Mouse (Mus musculus) right cerebral cortex, postnatal 10 days (tissue): ENCODE measurements around the gene Prkra.
A peak's percentile ranks its signal among the peaks of the same experiment; 100 is the strongest.

Experiments used
- DNase-seq, 2 experiments: peaks; one replicate each; pipeline ENCODE4 v3.0.0; 2021; ENCODE audit warnings: low spot score in 2 of 2

Prkra gene

DNA sequence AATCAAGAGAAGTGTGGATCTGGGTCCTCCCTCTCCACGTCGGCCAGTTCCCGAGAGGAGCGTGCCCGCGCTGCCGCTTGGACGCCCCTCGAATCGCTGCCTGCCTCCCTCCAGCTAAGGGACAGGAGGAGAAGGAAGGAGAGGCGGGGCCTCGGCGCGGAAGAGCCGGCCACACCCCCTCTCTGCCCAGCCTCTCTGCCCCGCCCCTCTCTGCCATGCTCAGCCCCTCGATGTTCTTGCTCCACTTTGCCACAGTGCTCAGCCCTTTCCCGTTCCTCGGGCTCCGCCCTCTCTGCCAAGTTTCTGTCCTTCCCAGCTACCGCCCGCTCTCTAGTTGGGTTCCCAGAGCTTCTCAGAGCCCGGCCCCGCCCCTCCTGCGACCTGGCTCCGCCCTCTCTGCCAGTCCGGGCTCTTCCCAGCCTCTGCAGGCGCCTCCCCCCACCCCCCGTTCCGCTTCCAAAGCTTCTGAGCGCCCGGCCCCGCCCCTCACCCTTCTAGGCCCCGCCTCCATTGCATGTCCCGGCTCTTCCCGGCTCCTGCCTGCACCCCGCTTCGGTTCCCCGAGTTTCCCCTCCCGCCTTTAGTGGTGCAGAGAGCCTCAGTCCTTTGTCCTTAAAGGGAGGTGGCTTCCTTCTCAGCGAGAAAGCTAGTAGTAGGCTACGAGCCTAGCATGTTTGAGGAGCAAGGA is at the start of gene Prkra, which contains the start of gene Pjvk:
TSS of gene Prkra (minus strand) at position 133 of the 688 bp plus-strand sequence.
TSS of gene Pjvk (plus strand) at position 594 of the 688 bp plus-strand sequence.
- peak; percentile 97 to 98 for DNase-seq

DNA sequence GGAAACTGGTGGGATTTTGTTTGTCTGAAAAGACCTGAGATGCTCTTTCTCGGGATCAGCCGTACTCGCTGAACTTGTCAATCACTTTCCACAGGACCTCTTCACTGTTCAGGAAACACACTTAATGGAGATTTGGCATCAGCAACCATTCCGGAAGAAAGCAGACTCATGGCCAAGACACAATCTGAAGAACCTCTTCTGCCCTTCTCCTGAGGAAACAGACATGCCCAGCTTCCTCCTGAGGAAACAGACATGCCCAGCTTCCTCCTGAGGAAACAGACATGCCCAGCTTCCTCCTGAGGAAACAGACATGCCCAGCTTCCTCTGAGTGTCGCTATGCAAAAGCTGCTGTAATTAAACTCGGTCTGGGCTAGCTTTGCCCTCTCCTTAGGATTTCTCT is 47.5 kb upstream of the Prkra start:
- no peak for DNase-seq

DNA sequence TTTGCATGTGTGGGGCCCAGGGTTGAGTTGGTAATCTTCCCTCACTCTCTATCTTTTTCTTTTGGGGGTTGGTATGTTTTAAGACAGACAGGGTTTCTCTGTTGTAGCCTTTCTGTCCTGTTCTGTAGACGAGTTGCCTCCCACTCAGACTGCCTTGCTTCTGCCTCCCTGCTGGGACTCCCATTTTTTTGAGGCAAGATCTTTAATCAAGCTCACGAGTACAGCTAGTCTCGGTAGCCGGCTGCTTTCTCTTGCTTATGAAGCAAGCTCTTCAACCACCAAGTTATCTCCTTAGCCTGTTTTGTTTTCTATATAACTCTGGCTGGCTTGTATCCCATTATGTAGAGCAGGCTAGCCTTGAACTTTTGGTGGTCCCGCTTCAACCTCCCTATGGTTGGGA is 46.0 kb upstream of the Prkra start:
- DNase-seq, result no peak

DNA sequence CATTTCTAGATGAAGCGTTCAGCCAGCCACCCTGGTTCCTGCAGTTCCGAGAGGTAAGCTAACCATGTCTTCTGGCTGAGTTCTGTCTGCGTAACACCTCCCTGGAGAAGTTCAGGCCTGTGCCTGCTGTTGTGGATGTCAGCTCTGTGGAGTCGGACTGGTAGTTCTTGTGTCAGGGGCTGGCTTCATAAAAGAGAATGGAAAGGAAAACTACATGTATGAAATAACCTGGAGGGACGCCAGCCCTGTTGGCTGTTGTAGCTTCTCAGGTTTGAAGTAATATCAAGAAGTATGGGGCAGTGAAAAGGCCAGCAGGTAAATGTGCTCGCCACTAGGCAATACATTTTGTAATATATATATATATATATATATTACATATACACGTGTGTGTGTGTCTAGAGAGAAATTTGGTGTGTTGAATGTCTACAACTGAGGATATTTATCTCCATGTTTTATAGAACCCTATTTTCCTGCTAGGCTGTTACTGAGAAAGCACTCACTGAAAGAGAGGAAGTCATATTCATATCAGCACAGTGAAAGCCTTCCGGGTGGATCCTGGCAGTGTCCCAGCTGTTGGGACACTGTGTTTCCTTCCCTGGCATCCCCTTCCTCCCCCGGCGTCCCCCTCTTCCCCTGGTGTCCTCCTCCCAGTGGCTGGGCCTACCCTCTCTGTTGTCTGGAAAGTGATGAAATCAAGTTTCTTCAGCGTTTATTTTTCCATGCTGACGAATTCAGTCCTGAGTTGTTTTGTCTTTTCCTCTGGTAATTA is 42.8 kb upstream of the Prkra start:
- DNase-seq, result no peak

DNA sequence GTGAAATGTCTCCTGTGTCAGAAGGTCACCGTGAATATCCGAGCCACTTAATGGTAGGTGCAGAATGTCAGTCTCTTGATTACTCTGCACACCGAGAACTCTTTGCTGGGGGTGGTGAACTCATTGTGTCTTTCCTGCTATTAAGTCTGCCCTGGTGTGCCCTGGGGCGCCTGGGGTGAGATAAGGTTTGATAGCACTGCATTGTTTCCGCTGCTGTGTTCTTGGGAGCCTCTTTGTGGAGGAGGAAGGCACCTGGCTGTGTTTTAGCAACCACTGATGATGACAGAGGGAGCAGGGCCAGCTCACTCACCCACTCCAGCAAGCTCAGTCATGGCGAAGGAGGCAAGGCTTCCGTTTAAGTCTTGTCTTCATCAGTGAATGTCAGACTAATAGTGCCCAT is 40.3 kb upstream of the Prkra start:
- no peak for DNase-seq

DNA sequence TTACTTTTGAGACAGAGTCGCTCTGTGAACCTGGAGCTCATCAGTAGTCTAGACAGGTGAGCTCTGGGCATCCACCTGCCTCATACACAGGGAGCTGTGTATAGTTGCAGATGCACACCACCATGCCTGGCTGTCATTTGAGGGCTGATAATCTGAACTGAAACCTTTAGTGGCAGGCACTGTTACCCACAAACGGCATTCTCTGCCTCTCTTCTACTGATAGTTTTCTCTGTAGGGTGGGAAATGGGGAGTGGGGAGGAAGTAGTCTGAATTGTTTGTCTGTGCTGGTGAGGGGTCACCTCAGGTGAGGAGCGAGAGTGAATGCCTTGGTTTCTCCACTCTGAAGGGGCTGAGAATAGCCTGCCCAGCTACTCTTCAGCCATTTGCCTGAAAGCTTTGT is 39.8 kb upstream of the Prkra start:
- no peak for DNase-seq

DNA sequence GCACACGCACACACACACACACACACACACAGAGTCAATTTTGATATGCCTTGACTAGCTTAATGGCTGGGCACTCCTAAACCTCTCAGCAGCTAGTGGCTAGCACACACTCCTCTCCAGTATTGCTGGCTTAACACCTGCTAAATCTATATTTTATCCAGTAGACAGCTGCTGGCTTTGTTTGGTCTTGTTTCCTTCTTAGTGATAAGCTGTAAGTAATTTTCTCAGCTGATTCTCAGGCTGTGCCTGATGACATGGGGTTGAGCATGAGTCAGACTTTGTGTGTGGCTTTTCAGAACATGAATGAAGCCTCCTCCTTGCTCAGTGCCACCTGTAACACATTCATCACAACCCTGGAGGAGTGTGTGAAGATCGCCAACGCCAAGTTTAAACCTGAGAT is 39.2 kb upstream of the Prkra start:
- no peak for DNase-seq

DNA sequence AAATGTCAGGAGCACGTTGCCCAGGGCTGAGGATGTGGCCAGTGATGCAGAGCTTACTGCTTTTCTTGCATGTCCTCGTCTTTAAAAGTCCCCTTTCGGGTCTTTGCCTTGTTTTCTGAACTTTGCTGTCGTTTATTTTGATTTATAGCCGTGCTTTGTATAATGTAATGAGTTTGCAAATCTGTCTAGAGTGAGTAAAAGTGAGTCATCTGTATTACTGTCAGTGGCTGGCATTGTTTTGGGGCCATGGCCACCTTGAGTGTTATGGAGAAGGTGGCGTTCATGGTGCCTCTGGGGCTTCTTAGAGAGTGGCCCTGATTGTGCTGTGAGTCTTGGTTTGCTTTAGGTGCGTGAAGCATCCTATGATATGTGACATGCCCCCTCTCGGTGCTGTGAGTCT is 34.5 kb upstream of the Prkra start:
- DNase-seq, result no peak

DNA sequence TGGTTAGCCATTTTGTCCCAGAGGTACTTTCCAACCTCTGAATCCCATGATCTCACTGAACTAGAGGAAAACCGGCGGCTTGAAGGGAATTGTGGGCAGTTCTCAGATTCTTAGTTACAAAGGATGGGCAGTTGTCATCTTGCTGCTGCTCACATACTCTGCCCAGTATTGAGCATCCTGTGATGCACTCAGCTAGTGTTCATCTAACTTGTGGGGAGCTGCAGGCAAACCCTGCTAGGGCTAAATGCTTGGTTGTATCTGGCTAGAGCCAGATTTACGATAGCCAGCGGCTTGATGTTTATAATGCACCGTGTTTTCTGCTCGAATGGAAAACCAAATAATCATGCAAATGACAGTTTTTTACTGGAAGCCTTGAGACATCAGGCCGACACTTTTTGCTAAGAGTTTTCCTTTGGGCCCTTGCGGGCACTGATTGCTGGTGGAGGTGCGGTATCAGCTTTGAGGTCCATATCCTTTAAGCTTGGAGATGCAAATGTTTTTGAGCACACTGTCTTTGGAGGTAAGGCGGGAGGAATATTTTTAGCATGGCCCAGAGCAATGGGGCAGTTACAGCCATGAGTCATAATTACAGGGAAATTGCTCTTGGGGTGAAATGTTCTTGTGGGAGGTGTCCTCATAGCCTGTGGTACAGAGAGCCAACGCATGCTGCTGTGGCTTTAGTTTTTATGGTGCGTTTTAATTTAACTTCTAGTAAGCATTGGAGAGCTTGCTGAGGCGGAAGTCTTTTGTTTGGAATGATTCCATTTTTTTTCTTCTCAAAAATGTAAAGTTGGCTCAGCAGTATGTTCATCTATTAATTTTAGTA is 28.8 kb upstream of the Prkra start:
- no peak for DNase-seq

DNA sequence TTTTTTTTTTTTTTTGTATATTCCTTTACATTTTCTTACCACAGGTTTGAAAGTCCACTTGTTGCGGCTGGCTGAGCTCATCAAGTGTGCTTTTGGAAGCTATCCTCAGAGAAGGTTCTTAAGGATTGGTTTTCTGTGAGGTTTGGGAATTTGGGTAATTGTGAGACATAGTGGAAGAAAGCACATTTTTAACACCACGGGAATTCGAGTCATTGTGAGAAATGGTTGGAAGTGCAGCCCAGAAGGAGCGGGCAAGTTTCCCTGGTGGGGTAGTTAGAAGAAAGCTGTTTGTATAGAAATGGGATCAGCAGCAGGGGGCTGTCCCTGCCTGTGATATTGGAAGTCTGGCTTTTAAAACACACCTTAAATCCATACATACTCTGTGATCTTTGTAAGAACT is 28.1 kb upstream of the Prkra start:
- DNase-seq, result no peak

DNA sequence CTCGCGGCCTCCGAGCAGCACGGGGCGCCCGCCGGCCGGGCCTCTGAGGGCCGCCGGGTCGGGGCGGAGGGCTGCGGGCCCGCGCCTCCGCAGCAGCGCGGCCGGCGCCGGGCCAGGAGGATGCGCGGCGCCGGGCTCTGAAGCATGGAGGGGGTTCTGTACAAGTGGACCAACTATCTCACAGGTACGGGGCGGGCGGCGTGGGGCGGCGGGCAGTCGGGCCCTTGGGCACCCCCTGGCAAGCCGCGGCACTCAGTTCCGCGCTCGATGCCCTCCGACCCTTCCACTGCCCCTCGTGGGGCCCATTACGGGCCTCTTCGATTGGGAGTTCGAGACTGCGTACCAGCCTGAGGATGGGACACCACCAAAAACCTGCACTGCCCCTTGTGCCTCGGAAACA is 27.6 kb upstream of the Prkra start:
- DNase-seq, result peak; percentile 43 to 49

DNA sequence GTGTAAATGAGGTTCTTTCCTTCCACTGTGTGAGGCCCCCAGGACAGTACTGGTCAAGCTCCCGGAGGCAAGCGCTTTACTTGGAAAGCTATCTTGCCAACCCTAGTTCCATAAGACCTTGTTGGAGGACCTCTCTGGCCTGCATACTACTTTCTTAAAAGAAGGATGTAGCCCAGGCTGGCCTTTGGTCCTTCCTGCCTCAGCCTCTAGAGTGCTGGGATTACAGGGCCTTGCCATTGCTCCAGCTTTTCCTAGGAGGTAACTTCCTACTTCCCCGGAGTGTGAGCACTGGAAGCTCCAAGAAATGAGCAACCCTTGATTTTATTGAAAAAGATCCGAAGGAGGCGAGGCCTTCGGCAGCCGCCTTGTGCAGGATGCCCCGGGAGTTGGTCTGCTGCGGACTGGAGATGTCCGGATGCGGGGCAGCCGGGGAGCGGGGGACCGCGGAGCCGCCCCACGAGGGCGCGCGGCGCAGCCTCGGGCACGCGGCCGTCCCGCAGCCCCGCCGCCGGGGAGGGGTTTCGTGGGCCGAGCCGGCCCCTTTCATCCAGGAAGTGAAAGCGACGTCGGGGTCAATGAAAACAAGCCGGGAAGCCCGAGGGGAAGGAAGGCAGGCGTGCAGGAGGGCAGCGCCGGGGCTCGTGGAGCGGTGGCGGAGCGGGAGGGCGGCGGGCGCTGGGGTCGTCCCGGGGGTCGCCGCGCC is 27.1 kb upstream of the Prkra start, which contains the start of gene Plekha3:
TSS of gene Plekha3 (plus strand) at position 557 of the 703 bp plus-strand sequence.
- DNase-seq, result peak; percentile 91

DNA sequence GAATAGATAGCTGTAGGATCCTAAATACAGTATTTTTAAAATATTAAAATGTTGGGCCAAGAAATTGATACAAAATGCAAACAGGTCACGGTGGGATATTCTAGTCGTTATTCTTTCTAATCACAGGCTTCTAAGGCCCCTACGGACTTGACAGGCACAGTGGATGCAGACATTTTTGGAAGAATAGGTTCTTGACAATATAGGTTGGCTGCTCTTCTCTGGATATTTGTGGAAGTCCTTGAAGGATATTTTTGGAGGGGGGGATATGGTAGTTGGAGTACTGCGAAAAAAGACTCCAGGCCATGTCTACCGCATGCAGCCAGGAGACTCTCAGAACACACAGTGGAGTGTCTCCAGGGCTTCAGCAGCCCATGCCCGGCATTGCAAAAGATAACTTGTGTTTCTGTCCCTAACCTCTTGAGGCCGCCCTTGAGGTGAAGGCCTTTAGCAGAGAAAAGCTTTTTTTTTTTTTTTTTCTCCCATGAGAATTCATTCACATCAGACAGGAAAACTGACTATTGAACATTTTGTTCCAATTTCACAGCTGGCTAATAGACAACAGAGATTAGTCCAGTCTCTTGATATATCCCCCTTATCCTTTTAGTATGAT is 25.8 kb upstream of the Prkra start:
- peak; percentile 49 to 54 for DNase-seq

DNA sequence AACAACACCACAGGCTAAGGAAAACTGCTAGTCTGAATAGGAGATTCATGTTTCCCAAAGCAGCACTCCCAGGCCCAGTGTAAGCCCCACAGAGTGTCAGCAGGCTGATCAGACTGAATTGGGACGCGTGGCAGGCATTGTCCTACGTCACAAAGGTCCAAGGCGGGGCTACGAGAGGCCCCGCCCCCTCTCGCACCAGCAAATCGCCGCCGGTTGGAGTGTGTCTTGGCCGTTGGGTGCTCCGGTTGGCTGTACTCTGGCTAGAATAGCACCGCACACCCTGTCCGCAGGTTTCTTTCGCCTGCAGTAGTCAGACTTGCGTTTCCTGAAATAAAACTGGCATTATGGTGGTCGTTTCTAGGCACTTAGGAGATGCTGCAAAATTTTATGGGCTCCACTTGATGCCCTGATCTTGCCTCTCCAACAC is 25.2 kb upstream of the Prkra start, which contains the start of gene Fkbp7:
TSS of gene Fkbp7 (minus strand) at position 151 of the 427 bp plus-strand sequence.
- peak; percentile 93 for DNase-seq

DNA sequence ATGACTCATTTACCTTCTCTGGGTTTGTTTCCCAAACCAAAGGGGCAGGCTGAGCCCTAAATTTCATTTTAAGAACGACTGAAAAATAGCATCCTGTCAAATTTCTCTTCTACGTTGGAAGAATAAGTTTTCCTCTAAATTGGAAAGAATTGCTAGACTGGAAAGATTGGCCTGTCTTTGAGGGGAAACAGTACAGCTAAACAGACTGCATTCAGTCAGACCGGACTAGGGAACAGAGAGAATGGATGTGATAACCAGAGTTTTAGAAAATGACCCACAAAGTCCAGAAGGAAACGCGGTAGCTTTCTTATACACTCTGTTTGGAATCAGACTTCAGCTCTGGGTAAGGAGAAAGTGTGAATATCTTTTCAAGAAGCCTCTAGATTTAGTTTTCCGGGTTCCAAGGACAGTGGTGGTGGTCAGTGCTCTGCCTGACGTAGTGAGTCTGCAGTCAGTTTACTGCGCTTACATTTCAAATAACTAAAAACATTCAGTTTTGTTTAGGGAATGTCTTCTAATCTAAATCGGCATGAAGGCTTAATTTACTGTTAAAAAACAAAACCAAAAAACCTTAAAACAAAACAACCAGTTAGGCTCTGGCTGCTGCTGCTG is 24.4 kb upstream of the Prkra start:
- DNase-seq, result no peak

DNA sequence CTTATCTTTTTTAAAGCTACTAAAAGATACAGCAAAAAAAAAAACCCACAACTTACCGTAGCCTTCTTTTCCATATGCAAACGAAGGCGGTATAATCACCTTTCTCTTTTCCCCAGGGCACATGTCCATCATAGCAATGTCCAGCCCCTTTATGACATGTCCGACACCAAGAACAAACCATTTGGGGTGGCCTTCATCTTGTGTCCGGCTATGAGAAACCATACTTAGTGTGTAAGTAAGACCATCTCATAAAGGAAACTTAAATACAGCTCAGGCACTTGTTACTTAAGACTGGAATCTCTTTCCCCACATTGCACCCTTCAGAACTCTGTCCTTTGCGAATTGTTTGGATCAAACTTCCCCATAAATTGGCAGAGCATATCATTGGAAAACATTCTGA is 23.8 kb upstream of the Prkra start:
- no peak for DNase-seq

DNA sequence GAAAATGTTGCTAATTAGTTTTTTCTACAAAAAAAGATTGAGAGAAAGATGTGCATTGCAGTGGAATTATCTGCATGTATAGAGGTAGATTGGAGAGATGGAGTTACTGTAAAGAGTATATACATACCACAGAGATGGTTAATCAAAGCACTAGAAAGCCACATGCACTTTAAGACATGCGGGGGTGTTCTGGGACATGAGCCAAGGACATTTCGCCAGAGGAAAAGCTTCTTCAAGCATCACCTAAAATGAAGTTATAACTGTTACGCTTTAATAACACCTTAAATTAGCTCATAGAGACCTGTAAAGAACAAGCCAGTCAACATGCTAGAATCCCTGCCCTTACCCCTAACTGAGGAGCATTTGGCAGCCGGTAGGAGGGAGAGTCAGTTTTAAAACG is 19.4 kb upstream of the Prkra start:
- no peak for DNase-seq

DNA sequence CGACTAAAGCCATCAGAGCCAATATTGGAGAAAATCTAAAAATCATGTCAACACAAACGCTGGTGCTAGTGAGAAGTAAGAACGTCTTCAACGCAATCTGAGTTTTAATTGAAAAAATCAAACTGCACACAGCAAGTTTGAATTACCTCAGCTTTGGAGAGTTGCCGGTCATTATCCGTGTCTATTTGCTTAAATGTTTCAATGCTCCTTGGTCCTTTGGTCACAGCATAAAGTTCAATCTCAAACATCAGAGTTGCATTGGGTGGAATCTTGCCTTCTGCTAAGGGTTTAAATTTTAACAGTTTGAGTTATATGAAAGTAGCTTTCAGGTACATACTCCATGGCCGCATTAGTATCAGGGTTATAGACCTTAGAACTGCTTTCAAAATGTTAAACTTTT is 17.7 kb upstream of the Prkra start:
- DNase-seq, result no peak

DNA sequence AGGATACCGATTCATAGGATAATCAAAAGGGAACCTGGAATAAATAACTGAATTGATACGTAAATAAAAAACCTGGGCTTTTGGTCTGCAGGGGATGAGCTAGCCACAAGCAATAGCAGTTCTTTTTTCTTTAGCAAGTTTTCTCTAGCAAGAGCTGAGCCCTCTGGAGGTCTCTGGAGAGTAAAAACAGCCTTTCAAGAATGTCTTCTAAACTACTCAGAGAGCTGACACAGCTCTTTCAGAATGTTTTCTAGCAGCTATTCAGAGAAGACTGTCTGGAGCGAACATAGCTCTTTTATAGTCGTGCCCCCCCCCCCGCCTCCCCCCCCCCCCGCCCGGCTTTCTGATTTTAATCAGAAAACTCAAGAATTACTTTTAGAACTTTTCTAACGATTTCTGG is 11.6 kb upstream of the Prkra start:
- no peak for DNase-seq

DNA sequence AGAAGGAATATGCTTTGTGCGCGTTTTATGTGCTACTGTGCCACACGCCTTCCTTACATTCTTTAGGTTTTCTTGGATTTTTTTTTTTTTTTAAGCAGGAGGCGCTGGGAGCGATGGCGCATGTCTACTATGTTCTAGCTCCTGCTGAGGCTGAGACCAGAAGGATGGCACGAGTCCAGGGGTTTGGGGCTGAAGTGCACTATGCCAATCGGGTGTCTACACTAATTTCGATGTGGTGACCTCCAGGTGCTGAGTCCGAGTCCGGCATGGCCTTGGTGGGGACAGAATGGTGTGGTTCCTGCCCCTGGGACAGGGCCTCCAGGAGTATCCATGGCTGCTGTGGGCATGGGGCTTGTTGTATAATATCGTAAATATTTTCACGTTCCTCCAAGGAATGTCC is 10.7 kb upstream of the Prkra start:
- no peak for DNase-seq

DNA sequence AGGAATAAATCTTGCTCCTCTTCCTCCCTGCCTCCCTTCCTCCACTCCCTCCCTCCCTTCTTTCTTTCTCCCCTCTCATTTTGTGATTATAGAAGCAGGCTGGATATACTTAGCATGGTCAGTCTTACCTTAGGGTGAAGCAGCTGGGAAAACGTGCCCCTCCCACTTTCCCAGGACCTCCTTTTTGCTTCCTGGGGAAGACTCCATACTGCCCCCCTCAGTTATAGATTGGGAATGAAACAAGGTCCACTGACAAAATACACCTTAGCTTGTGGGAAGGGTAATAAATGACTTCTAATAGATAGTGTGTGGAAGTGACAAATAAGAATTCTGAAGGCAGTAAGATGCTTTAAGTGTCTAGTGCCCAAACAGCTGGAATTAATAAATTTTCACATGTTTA is 8.2 kb upstream of the Prkra start:
- no peak for DNase-seq
